Mouse (Mus musculus) heart, adult 2 months (tissue): ENCODE results near the gene Mex3a.

ENCODE experiments used
- CTCF ChIP-seq: fragments of 200-600 bp; IDR thresholded peaks from 2 replicates; pipeline ENCODE4 v1.8.1; 2022; ENCODE audit warnings: antibody characterized with exemption, mild to moderate bottlenecking, moderate library complexity
- POLR2A ChIP-seq: fragments of 200-500 bp; IDR thresholded peaks from 2 replicates; pipeline ENCODE4 v1.6.1; 2011; ENCODE audit warnings: mild to moderate bottlenecking, low read depth, low read length, control low read depth; ENCODE audit not compliant: insufficient read depth

- TF ChIP-seq CTCF (no peak), POLR2A (no peak)
Observed at GRCm38 (mm10) chr3:88499580-88499979, 32.6 kb upstream of the Mex3a start.
